ENCODE assay signal across 8 mouse cellular contexts in the genomic region with DNA sequence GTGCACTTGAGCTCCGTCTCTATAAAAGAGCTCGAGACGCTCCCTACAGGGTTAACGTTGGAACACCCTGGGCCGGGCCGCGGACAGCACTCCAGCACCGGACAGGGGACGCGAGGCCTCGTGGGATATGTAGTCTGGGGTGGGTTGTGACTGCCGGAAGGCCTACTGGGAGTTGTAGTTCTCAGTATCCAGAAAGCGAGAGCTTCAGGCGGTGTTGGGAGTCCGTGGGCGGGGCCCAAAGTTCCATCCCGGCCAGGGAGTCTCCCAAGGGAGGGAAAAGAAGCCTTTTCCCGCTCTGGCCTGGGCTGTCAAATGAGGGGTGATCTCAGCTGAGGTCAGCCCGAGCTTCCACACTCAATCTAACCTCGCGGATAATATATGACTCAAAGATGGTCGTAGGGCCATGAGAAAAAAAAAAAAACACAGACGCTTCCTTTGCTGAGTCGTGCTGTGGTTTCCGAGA. TPM values are rescaled to one million over a fixed set of nuclear protein-coding genes. Genes with fewer than 3 reads are reported as not detected.
DNase-seq lines count a peak whose midpoint lies in the region; ATAC-seq lines count a peak whose summit lies in the region.

No protein-coding gene starts in this region.

- H3K9me3 ChIP-seq in hindbrain, embryonic 16.5 days (ENCODE audit: control insufficient read depth, low read length): peaks cover 2% of the 10 kb centered on the region

- peak overlapping the region; percentile 91 for H3K4me2 ChIP-seq in hindbrain, embryonic 16.5 days (ENCODE audit: low read length)

- H3K9ac ChIP-seq in hindbrain, embryonic 16.5 days (ENCODE audit: low read depth, low read length): peak overlapping the region; percentile 70

- H3K36me3 ChIP-seq in hindbrain, embryonic 16.5 days (ENCODE audit: control insufficient read depth, insufficient read depth, low read length): peaks cover 20% of the 10 kb centered on the region
- peaks cover 27% of the 10 kb centered on the region for H3K36me3 ChIP-seq in macrophage (ENCODE audit: inconsistent target)

- H3K27me3 ChIP-seq in hindbrain, embryonic 16.5 days (replicated peaks; ENCODE audit: control insufficient read depth, insufficient read depth, low read length): no peaks in the 10 kb centered on the region; the same call in 1 of the 2 replicates

- peak overlapping the region; percentile 88 for H3K27ac ChIP-seq in hindbrain, embryonic 16.5 days (ENCODE audit: low read depth, low read length)
- H3K27ac ChIP-seq in macrophage: peak overlapping the region; percentile 66

- WGBS in hindbrain, embryonic 16.5 days: under 1% methylated on average over 25 of the region's 25 CpGs
- under 1% methylated on average over 25 of the region's 25 CpGs for WGBS in macrophage (ENCODE audit: missing documents)

- H3K79me2 ChIP-seq in macrophage (ENCODE audit: inconsistent target): peaks cover 27% of the 10 kb centered on the region

- ATAC-seq in hindbrain, embryonic 16.5 days: peak; percentile 94

- H3K4me1 ChIP-seq in hindbrain, embryonic 16.5 days (ENCODE audit: control insufficient read depth, insufficient read depth, low read depth, low read length): peaks cover 37% of the 10 kb centered on the region

- H3K4me3 ChIP-seq in hindbrain, embryonic 16.5 days (ENCODE audit: low read length): peak overlapping the region; percentile 61
- H3K4me3 ChIP-seq in macrophage (ENCODE audit: inconsistent target): peak overlapping the region; percentile 95

- DNase-seq in T-cell, adult 2 months (ENCODE audit: low spot score): peak; percentile 90
- DNase-seq in cerebellum, postnatal 36 days: peak; percentile 91 to 92
- peak; percentile 94 to 96 for DNase-seq in frontal cortex, postnatal 36 days (ENCODE audit: low spot score in 2 of 2)
- DNase-seq in left cerebral cortex, adult 18-20 months (ENCODE audit: low spot score in 2 of 2): peak; percentile 91 to 94
- DNase-seq in right cerebral cortex, adult 18-20 months: peak; percentile 97
- DNase-seq in urinary bladder, postnatal 10 days (ENCODE audit: low spot score): peak; percentile 77

RNA-seq across cellular contexts. Expression of a gene that starts 0.9 kb away (rescaled TPM):
- polyA plus RNA-seq in hindbrain, embryonic 16.5 days (2015; fragmentation: Nextera tagmentation; extraction: Ambion mirVana): 35.2 and 44.8 TPM in 2 replicates
- total RNA-seq in left cerebral cortex, adult 18-20 months (2021): 10 to 100 TPM; 41.5 to 43.6 TPM
- total RNA-seq in macrophage (2018; cell fraction: chromatin; rRNA removed): 10 to 100 TPM in 11 of 26 experiments, 1 to 10 TPM in 15; 2.3 to 16.3 (median 9.3) TPM
- 10 to 100 TPM in 17 of 26 experiments, 1 to 10 TPM in 9; 6.4 to 15.7 (median 10.5) TPM for total RNA-seq in macrophage (2018; cell fraction: cytosol; rRNA removed)
- total RNA-seq in macrophage (2018; cell fraction: nucleus; rRNA removed): 10 to 100 TPM in 15 of 26 experiments, 1 to 10 TPM in 11; 5.7 to 20.6 (median 11.9) TPM
- polyA plus RNA-seq in macrophage (2018): 6.8 to 8.2 TPM (median 7.8 TPM) in 3 replicates

RNA-seq across cellular contexts. Expression of a gene that starts 25.4 kb away (rescaled TPM):
- polyA plus RNA-seq in hindbrain, embryonic 16.5 days (2015; fragmentation: Nextera tagmentation; extraction: Ambion mirVana): 166 and 174 TPM in 2 replicates
- 10 to 100 TPM; 84.7 to 86.8 TPM for total RNA-seq in left cerebral cortex, adult 18-20 months (2021)
- total RNA-seq in macrophage (2018; cell fraction: chromatin; rRNA removed): 10 to 100 TPM; 13.5 to 73.0 (median 39.3) TPM
- 10 to 100 TPM; 26.3 to 45.4 (median 34.9) TPM for total RNA-seq in macrophage (2018; cell fraction: cytosol; rRNA removed)
- 10 to 100 TPM; 16.7 to 95.3 (median 34.3) TPM for total RNA-seq in macrophage (2018; cell fraction: nucleus; rRNA removed)
- 38.7 to 76.3 TPM (median 63.8 TPM) in 3 replicates for polyA plus RNA-seq in macrophage (2018)

RNA-seq across cellular contexts. Expression of a gene that starts 37.9 kb away (rescaled TPM):
- polyA plus RNA-seq in hindbrain, embryonic 16.5 days (2015; fragmentation: Nextera tagmentation; extraction: Ambion mirVana): 2.1 and 3.5 TPM in 2 replicates
- under 1 TPM; 0.49 to 0.77 TPM for total RNA-seq in left cerebral cortex, adult 18-20 months (2021)
- 1 to 10 TPM in 2 of 26 experiments, not detected in 24; 1.2 to 2.9 TPM for total RNA-seq in macrophage (2018; cell fraction: chromatin; rRNA removed)
- under 1 TPM in 12 of 26 experiments, not detected in 14; 0.09 to 0.22 (median 0.13) TPM for total RNA-seq in macrophage (2018; cell fraction: cytosol; rRNA removed)
- under 1 TPM in 2 of 26 experiments, not detected in 24; 0.40 to 0.43 TPM for total RNA-seq in macrophage (2018; cell fraction: nucleus; rRNA removed)
- not detected in 3 replicates for polyA plus RNA-seq in macrophage (2018)

Comparison
In these comparisons a context has a peak if more than half of its experiments do, and no peak if none do; other contexts are left out.
1. Peak in every context shown above with its lines: DNase-seq, ATAC-seq, H3K4me3 ChIP-seq and H3K27ac ChIP-seq.